Mouse (Mus musculus) skeletal muscle tissue, adult 2 months (tissue): ENCODE data around the gene 1700016D06Rik.
"Not testable (repeated sequence)": the region's sequence is repeated elsewhere in the genome, so short reads cannot be mapped to it uniquely, and the experiment has no call there.

Source experiments
- DNase-seq: peaks from one replicate; pipeline ENCODE4 v3.0.0-alpha.2; 2012; ENCODE audit warnings: low read depth, low spot score

The 1700016D06Rik gene

DNA sequence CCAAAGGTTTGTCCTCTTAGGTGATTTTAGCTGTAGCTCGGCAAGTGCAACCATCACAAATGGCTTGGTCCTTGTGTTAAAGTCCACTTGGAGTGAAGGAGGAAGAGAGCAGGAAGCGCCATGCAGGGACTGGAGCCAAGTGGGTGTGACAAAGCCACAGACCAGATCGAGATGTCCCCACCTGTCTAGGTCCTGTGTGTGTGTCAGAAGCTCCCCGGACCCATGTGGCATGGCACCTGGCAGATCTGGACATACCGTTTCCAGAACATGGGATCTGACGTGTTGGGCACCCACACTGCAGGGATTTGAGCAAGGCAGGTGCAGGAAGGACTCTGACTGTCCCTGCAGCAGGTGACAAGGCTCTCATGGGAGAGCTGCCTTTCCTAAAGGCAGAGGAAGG is 565 bp upstream of the 1700016D06Rik start:
- DNase-seq, result no peak

DNA sequence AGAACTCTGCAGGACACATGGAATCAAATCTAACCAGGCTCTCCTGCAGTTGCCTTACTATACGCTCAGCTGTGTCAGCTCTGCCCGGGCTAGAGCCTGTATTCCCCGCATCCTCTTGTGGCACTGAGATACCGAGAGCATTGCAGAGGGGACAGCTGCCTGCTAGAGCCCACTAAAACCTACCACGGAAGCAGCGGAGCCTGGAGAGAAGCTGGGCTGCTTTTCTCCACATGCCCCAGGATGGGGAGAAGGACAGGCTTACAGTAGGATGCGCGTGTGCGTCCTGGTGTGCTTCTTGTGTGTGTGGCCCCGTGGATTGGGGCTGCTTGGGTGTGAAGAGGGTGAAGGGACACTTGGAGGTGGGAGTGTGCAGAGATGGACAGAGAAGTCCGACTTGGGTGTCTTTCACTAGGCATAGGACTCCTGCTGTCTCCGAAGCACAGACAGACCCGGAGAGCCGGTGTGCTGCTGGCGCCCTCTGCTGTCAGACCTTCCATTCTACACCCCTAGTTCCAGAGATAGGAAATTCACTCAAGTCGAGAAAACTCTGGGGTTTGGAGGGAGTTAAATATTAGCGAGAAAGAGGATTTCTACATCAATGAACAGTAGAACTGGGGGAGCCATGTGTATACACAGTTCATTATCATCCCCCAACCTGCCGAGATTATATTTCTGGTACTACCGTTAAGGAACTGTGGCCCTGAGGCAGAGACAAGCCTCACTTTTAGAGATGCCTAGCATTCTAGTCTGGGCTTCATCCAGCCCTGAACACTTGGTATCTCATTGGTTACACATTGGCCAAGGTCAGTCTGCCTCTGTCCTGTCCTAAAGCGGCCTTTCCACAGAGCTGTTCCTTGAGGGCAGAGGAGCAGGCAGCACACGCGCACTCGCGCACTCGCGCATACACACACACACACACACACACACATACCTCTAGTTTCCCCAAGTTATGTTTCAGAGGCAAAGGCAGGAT is 517 bp downstream of the 1700016D06Rik start:
- DNase-seq, result peak; percentile 62

GRCm38 (mm10) chr8:11699442-11700001 is 1.3 kb downstream of the 1700016D06Rik start:
- DNase-seq, result no peak

GRCm38 (mm10) chr8:11697467-11697866 is 3.4 kb downstream of the 1700016D06Rik start:
- peak; percentile 33 for DNase-seq

GRCm38 (mm10) chr8:11696176-11696575 is 4.7 kb downstream of the 1700016D06Rik start:
- no peak for DNase-seq

GRCm38 (mm10) chr8:11693972-11694371 is 6.9 kb downstream of the 1700016D06Rik start:
- no peak for DNase-seq

DNA sequence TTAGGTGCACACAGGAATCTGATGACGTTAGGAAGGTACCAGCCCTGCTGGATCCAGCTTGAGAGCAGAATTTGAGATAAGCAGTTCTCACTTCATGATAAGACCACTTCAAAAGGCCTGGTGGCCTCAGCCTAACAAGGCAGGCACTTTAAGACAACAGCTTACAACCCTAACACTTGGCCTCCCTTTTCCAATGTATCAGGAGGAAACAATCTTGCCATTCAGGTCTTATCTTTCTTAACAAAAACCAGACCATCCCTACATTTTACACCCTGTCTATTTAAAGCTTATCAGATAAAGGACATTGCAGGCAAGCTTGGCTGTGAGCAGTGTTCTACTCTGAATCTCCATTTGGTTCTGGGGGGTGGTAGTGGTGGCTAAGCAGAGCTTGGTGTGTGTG is 8.4 kb downstream of the 1700016D06Rik start:
- DNase-seq, result no peak

GRCm38 (mm10) chr8:11691761-11692160 is 9.1 kb downstream of the 1700016D06Rik start:
- DNase-seq, result peak; percentile 84

DNA sequence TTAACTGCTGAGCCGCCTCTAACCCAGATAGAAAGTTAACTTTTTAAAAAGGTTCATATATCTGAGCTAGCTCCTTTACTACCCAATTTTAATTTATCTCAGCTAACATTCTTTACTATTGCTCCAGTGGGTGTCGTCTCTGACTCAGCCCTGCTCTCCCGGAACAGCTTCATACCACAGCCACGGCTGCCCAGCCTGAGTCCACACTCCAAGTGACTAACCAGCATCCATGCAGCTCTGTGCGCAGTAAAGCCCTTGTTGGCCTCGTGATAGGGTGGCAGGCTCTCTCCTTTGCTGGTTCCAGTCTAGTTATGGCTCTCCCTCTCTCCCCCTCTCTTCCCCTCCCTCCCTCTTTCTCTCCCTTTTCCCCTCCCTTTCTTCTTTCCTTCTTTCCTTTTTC is 9.6 kb downstream of the 1700016D06Rik start:
- DNase-seq, result no peak

DNA sequence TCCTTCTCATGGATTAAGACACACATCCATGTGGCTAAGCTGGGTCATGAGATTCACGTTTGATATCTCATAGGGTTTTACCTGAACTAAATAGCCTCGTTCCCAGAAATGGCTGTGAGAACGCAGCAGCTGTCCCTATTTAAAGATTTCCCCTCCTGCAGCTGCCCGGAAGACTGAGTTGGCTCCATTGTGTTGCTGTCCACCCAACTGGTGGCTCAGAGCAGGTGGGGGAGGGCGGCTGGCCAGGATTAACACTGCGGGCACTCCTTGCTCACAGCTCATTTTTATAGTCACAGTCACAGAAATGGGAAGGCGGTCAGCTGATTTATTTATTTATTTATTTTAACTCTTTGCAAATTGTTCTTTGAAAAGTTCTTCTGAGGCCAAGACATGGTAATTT is 10.9 kb downstream of the 1700016D06Rik start:
- DNase-seq, result peak; percentile 38

- no peak for DNase-seq
These were observed 13.6 kb downstream of the 1700016D06Rik start for GRCm38 (mm10) chr8:11687251-11687650.

- no peak for DNase-seq
These were observed 16.3 kb downstream of the 1700016D06Rik start for GRCm38 (mm10) chr8:11684558-11684957.

- no peak for DNase-seq
These were observed 32.6 kb downstream of the 1700016D06Rik start for GRCm38 (mm10) chr8:11668308-11668707.

GRCm38 (mm10) chr8:11666023-11666716 is 34.7 kb downstream of the 1700016D06Rik start:
- DNase-seq, result not testable (repeated sequence)

GRCm38 (mm10) chr8:11661969-11662368 is 38.9 kb downstream of the 1700016D06Rik start:
- no peak for DNase-seq

DNA sequence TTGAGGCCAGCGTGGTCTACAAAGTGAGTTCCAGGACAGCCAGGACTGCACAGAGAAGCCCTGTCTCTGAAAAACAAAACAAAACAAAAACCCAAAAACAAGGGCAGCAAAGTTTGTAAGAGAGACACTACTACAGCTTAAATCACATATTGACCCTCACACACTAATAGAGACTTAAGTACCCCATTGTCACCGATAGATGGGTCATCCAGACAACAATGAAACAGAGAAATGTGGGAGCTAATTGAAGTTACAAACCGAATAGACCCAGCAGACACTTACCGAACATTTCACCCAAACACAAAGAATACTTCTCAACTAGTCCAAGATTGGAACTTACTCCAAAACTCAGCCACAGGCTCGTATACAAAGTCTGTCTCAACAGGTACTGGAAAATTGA is 50.8 kb downstream of the 1700016D06Rik start:
- no peak for DNase-seq

DNA sequence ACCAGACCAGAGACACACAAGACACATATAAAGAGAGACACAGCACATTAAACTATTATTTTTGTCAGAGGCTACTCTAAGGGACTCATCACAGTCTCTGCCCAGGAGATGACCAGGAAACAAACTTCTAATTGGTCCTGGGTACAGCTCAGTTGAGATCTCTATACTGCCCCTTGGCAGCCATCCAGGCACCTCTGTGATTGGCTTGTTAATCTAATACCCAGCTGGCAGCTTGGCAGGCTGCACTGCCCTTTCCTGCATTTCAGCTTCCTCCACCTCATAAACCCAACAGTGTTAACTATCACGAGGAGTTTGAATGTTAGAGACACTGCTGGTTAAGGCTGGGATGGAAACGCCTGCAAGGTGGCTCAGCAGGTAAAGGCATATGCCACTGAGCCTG is 57.7 kb downstream of the 1700016D06Rik start:
- DNase-seq, result peak; percentile 55

- DNase-seq, result no peak
These were observed 60.3 kb downstream of the 1700016D06Rik start for GRCm38 (mm10) chr8:11640606-11641005.

GRCm38 (mm10) chr8:11637531-11637930 is 63.3 kb downstream of the 1700016D06Rik start:
- DNase-seq, result no peak

GRCm38 (mm10) chr8:11636324-11637057 is 64.4 kb downstream of the 1700016D06Rik start:
- peak; percentile 84 for DNase-seq

DNA sequence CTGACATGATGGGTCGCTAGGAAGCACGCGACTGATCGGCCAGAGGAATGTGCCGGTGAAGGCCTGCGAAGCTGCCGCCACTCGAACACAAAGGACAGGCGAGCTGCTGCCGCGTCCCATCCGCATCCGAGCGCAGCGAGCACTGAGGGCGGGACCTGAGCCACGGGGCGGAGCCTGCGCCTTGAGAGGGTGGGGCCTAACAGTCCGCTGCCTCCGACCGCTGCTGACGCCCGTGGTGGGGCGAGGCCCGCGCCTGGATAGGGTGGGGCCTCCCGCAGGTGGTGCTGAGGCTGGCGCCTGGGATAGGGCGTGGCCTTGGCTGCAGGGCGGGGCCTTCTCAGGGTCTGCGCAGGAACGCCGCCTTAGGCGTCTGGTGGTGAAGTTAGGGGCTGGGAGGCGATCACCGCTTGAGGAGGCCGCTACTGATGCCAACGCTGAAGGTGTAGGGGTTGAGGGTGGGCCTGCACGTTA is 65.2 kb downstream of the 1700016D06Rik start, which contains the start of gene Ankrd10:
TSS of gene Ankrd10 (minus strand) at position 147 of the 471 bp plus-strand sequence.
- DNase-seq, result peak; percentile 94
